Mouse (Mus musculus) heart, embryonic 11.5 days (tissue): ENCODE data around the gene Vasp. TPM values are rescaled to one million over a fixed set of nuclear protein-coding genes. Genes with fewer than 3 reads are reported as not detected.

Source experiments
- ATAC-seq: fragments of 200-750 bp; cut with Nextera tagmentation; replicated peaks from 2 replicates; pipeline ENCODE4 v1.8.0; 2017; ENCODE audit warnings: moderate library complexity; ENCODE audit not compliant: insufficient number of reproducible peaks, low FRiP score, low TSS enrichment
- H3K27ac ChIP-seq: fragments of 300-500 bp; sonication (generic); 2 replicates; pipeline ENCODE4 v1.5.1; 2014; ENCODE audit warnings: mild to moderate bottlenecking, low read depth, low read length
- H3K27me3 ChIP-seq: fragments of 300-500 bp; sonication (generic); 2 replicates; pipeline ENCODE4 v1.6.1; 2014; ENCODE audit warnings: mild to moderate bottlenecking, low read length, mixed read lengths; ENCODE audit not compliant: control insufficient read depth, insufficient read depth
- H3K36me3 ChIP-seq: fragments of 300-500 bp; sonication (generic); 2 replicates; pipeline ENCODE4 v1.6.1; 2014; ENCODE audit warnings: mild to moderate bottlenecking, low read length, moderate library complexity, mixed read lengths; ENCODE audit not compliant: control insufficient read depth, insufficient read depth
- H3K4me1 ChIP-seq: fragments of 300-500 bp; sonication (generic); 2 replicates; pipeline ENCODE4 v1.6.1; 2014; ENCODE audit warnings: low read length; ENCODE audit not compliant: control insufficient read depth, insufficient read depth
- H3K4me2 ChIP-seq: fragments of 300-500 bp; sonication (generic); 2 replicates; pipeline ENCODE4 v1.6.1; 2014; ENCODE audit warnings: mild to moderate bottlenecking, moderate library complexity
- H3K4me3 ChIP-seq: fragments of 300-500 bp; sonication (generic); 2 replicates; pipeline ENCODE4 v1.5.1; 2014; ENCODE audit warnings: low read depth, low read length
- H3K9ac ChIP-seq: fragments of 300-500 bp; sonication (generic); 2 replicates; pipeline ENCODE4 v1.6.1; 2014; ENCODE audit warnings: mild to moderate bottlenecking, low read depth, low read length, moderate library complexity
- H3K9me3 ChIP-seq: fragments of 300-500 bp; sonication (generic); replicated peaks from 2 replicates; pipeline ENCODE4 v1.6.1; 2016; ENCODE audit warnings: low read length; ENCODE audit not compliant: control insufficient read depth
- WGBS: fragments of 180-500 bp; shearing (Covaris S2); extraction: QIAGEN DNeasy Blood & Tissue Kit; methylation state at CpG from one replicate; pipeline ENCODE4 v1.1.7; 2014; ENCODE audit not compliant: insufficient replicate concordance; 5-methylcytosine and 5-hydroxymethylcytosine counted together
- polyA plus RNA-seq: library from polyadenylated mRNA; unstranded; fragments of >200 nt; fragmentation: Nextera tagmentation; extraction: Ambion mirVana; gene quantifications from 2 replicates; pipeline ENCODE4 v1.2.1, GENCODE M21; 2014

Vasp gene
- polyA plus RNA-seq, 1 experiment from 2014 or later: 61.9 TPM

- Histone ChIP-seq H3K27me3 (no peaks in the 10 kb centered on the region), H3K4me2 (no peak overlapping the region), H3K4me1 (no peaks in the 10 kb centered on the region; the same call in 1 of the 2 replicates), H3K9me3 (0 out of 2 replicates have a peak, but pooled peaks cover 3% of the 10 kb centered on the region), H3K4me3 (no peak overlapping the region), H3K36me3 (0 out of 2 replicates have a peak, but pooled peaks cover 4% of the 10 kb centered on the region), H3K27ac (no peak overlapping the region), H3K9ac (no peak overlapping the region)
- 79% methylated on average over 4 of the region's 4 CpGs for WGBS
- ATAC-seq: no peak
Measured at GRCm38 (mm10) chr7:19209494-19209893, 62.1 kb downstream of the Vasp start.

GRCm38 (mm10) chr7:19208944-19209472 is 62.6 kb downstream of the Vasp start:
- Histone ChIP-seq H3K9ac (no peak overlapping the region), H3K27ac (no peak overlapping the region), H3K27me3 (no peaks in the 10 kb centered on the region), H3K4me3 (no peak overlapping the region), H3K4me2 (no peak overlapping the region), H3K36me3 (peaks cover 7% of the 10 kb centered on the region; the same call in 1 of the 2 replicates), H3K4me1 (no peaks in the 10 kb centered on the region; the same call in 1 of the 2 replicates), H3K9me3 (0 out of 2 replicates have a peak, but pooled peaks cover 3% of the 10 kb centered on the region)
- ATAC-seq: no peak
- WGBS: 52% methylated on average over 7 of the region's 7 CpGs

DNA sequence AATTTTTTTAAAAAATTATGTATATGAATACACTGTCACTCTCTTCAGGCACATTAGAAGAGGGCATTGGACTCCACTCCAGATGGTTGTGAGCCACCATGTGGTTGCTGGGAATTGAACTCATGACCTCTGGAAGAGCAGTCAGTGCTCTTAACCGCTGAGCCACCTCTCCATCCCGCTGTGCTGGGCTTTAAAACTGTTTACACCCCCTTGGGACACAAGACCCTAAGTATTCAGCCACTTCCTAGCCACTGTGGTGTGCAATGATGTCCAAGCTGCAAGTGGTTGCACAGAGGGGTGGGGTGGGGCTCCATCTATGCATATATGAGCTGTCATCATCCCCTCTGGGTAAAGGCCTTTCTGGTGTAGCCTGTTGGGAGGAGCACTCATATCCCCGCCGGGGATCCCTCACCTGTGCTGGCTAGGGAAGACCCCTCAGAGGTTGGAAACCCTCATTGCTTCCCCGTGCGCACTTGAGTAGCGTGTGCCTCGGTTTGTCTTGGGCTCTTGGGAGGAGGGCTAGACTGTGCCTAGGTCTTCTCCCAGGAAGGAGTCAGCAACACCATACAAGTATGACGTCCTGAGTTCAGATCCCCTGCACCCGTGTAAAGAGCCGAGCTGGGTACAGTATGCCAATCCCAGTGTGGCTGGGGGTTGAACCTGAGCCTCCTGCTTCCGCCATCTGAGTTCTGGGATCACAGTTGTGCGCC is 63.3 kb downstream of the Vasp start:
- Histone ChIP-seq H3K27ac (no peak overlapping the region), H3K9ac (no peak overlapping the region), H3K36me3 (peaks cover 7% of the 10 kb centered on the region; the same call in 1 of the 2 replicates), H3K9me3 (0 out of 2 replicates have a peak, but pooled peaks cover 3% of the 10 kb centered on the region), H3K4me2 (no peak overlapping the region), H3K4me3 (no peak overlapping the region), H3K4me1 (no peaks in the 10 kb centered on the region; the same call in 1 of the 2 replicates), H3K27me3 (no peaks in the 10 kb centered on the region)
- 72% methylated on average over 13 of the region's 13 CpGs for WGBS
- ATAC-seq: 0 out of 2 replicates have a peak, but pooled peaks have one; percentile 21

Other genes with a start within 250 kb of the Vasp start
- gene Foxa3, start 248.3 kb downstream of the Vasp start, polyA plus RNA-seq: 0.59 TPM in 1 of 2 replicates, not detected in the other
- 17.6 and 21.4 TPM in 2 replicates for gene Sympk, start 247.4 kb downstream of the Vasp start, polyA plus RNA-seq
- gene Rsph6a, start 217.1 kb downstream of the Vasp start, polyA plus RNA-seq: not detected in 2 replicates
- gene Dmwd, start 195.6 kb downstream of the Vasp start, polyA plus RNA-seq: 15.2 and 16.2 TPM in 2 replicates
- gene Dmpk, start 188.0 kb downstream of the Vasp start, polyA plus RNA-seq: 17.0 and 17.7 TPM in 2 replicates
- gene Six5, start 177.2 kb downstream of the Vasp start, polyA plus RNA-seq: 6.6 and 6.9 TPM in 2 replicates
- 2.2 and 2.7 TPM in 2 replicates for gene Gm4969, start 153.4 kb downstream of the Vasp start, polyA plus RNA-seq
- 6.3 and 6.4 TPM in 2 replicates for gene Fbxo46, start 152.0 kb downstream of the Vasp start, polyA plus RNA-seq
- gene Qpctl, start 122.5 kb downstream of the Vasp start, polyA plus RNA-seq: 6.4 and 7.6 TPM in 2 replicates
- gene Snrpd2, start 122.1 kb downstream of the Vasp start, polyA plus RNA-seq: 120 and 125 TPM in 2 replicates
- gene Gipr, start 105.7 kb downstream of the Vasp start, polyA plus RNA-seq: 9.0 and 10.8 TPM in 2 replicates
- gene Eml2, start 95.4 kb downstream of the Vasp start, polyA plus RNA-seq: 5.4 and 6.9 TPM in 2 replicates
- 1.3 and 1.4 TPM in 2 replicates for gene Gpr4, start 59.3 kb downstream of the Vasp start, polyA plus RNA-seq
- gene Opa3, start 43.5 kb downstream of the Vasp start, polyA plus RNA-seq: 41.2 and 41.6 TPM in 2 replicates
- gene Ppm1n, start 8.2 kb upstream of the Vasp start, polyA plus RNA-seq: 0.34 TPM in 1 of 2 replicates, not detected in the other
- 25.3 and 31.2 TPM in 2 replicates for gene Rtn2, start 10.8 kb upstream of the Vasp start, polyA plus RNA-seq
- 0.11 and 0.17 TPM in 2 replicates for gene Fosb, start 38.2 kb upstream of the Vasp start, polyA plus RNA-seq
- 72.5 and 74.5 TPM in 2 replicates for gene Ercc1, start 73.0 kb upstream of the Vasp start, polyA plus RNA-seq
- gene Cd3eap, start 87.7 kb upstream of the Vasp start, polyA plus RNA-seq: 17.6 and 18.9 TPM in 2 replicates
- 12.4 and 17.6 TPM in 2 replicates for gene Ppp1r13l, start 87.9 kb upstream of the Vasp start, polyA plus RNA-seq
- gene Ercc2, start 110.2 kb upstream of the Vasp start, polyA plus RNA-seq: 6.1 and 6.6 TPM in 2 replicates
- 2.2 and 3.7 TPM in 2 replicates for gene Klc3, start 132.3 kb upstream of the Vasp start, polyA plus RNA-seq
- 11.0 and 13.3 TPM in 2 replicates for gene Ckm, start 133.0 kb upstream of the Vasp start, polyA plus RNA-seq
- gene Mark4, start 187.0 kb upstream of the Vasp start, polyA plus RNA-seq: 8.0 and 9.7 TPM in 2 replicates
- 2.2 and 2.7 TPM in 2 replicates for gene Exoc3l2, start 191.5 kb upstream of the Vasp start, polyA plus RNA-seq
- 1.2 TPM in 2 replicates for gene Bloc1s3, start 236.6 kb upstream of the Vasp start, polyA plus RNA-seq
- 77.0 and 79.0 TPM in 2 replicates for gene Trappc6a, start 236.6 kb upstream of the Vasp start, polyA plus RNA-seq
- gene Nkpd1, start 246.0 kb upstream of the Vasp start, polyA plus RNA-seq: 0.15 TPM in 1 of 2 replicates, not detected in the other